1 mouse cellular context compared by ENCODE assay signal in genomic region chr10:121501160-121501559, GRCm38 (mm10).
TF ChIP-seq lines count a peak whose summit lies in the region.

No protein-coding gene starts in this region.

TF ChIP-seq in MEL, 35 proteins besides CTCF, POLR2A, EP300 and RAD21 (continued from another document):
- 0 out of 2 replicates have a peak, but pooled peaks have one; percentile 17 for TF ChIP-seq MAFK (IDR thresholded peaks at IDR 0.05; ENCODE audit: borderline replicate concordance, low read depth, low read length)
